Mouse (Mus musculus) thymus, adult 2 months (tissue): ENCODE results near the gene Snx21.

Experiments used
- CTCF ChIP-seq: fragments of 200-500 bp; IDR thresholded peaks from 2 replicates; pipeline ENCODE4 v1.5.1; 2012; ENCODE audit warnings: mild to moderate bottlenecking, control low read depth, low read length, moderate library complexity, borderline replicate concordance; ENCODE audit not compliant: control insufficient read depth, poor library complexity, insufficient read depth; ENCODE audit errors: extremely low read depth
- POLR2A ChIP-seq: fragments of 200-500 bp; IDR thresholded peaks from 2 replicates; pipeline ENCODE4 v1.6.1; 2012; ENCODE audit warnings: mild to moderate bottlenecking, low read length, control low read depth, moderate library complexity; ENCODE audit not compliant: control insufficient read depth, poor library complexity, insufficient read depth; ENCODE audit errors: extremely low read depth

GRCm38 (mm10) chr2:164828437-164828836, 42.8 kb downstream of the Snx21 start, which contains the start of gene Spata25:
- TF ChIP-seq CTCF = no peak
- TF ChIP-seq POLR2A = no peak
